Mouse (Mus musculus) bone marrow, adult 2 months (tissue): ENCODE data around the gene Exoc3l2. TPM values are rescaled to one million over a fixed set of nuclear protein-coding genes. Genes with fewer than 3 reads are reported as not detected.
A peak's percentile ranks its signal among the peaks of the same experiment; 100 is the strongest.

Experiments used
- H3K27ac ChIP-seq: fragments of 200-500 bp; 2 replicates; pipeline ENCODE4 v1.5.1; 2012; ENCODE audit warnings: low read depth, mild to moderate bottlenecking, control low read depth, inconsistent platforms, low read length; ENCODE audit not compliant: control insufficient read depth, poor library complexity, insufficient read depth
- H3K4me1 ChIP-seq: fragments of 200-500 bp; 2 replicates; pipeline ENCODE4 v1.6.1; 2011; ENCODE audit warnings: low read length; ENCODE audit not compliant: control insufficient read depth, insufficient read depth
- H3K4me3 ChIP-seq: fragments of 200-500 bp; replicated peaks from 2 replicates; pipeline ENCODE3; 2011; ENCODE audit warnings: mild to moderate bottlenecking, low read depth, low read length, control low read depth; ENCODE audit not compliant: control insufficient read depth
- CTCF ChIP-seq: fragments of 200-500 bp; IDR thresholded peaks from 2 replicates; pipeline ENCODE4 v1.5.1; 2011; ENCODE audit warnings: low read length, control low read depth; ENCODE audit not compliant: control insufficient read depth, insufficient read depth
- POLR2A ChIP-seq: fragments of 200-500 bp; IDR thresholded peaks from 2 replicates; pipeline ENCODE4 v1.6.1; 2011; ENCODE audit warnings: low read depth, mild to moderate bottlenecking, control low read depth, low read length, borderline replicate concordance; ENCODE audit not compliant: control insufficient read depth
- WGBS: fragments of 180-500 bp; shearing (Covaris S2); methylation state at CpG from one replicate; pipeline ENCODE4 v1.1.7; 2018; 5-methylcytosine and 5-hydroxymethylcytosine counted together
- polyA plus RNA-seq: library from polyadenylated mRNA; stranded (reverse); fragments of >200 nt; gene quantifications from 2 replicates; pipeline ENCODE4 v1.2.4, GENCODE M21; 2011; ENCODE audit warnings: low replicate concordance; ENCODE audit not compliant: missing spikeins, insufficient read depth, insufficient read length

The Exoc3l2 gene
- polyA plus RNA-seq, 1 experiment, result 10.3 TPM

DNA sequence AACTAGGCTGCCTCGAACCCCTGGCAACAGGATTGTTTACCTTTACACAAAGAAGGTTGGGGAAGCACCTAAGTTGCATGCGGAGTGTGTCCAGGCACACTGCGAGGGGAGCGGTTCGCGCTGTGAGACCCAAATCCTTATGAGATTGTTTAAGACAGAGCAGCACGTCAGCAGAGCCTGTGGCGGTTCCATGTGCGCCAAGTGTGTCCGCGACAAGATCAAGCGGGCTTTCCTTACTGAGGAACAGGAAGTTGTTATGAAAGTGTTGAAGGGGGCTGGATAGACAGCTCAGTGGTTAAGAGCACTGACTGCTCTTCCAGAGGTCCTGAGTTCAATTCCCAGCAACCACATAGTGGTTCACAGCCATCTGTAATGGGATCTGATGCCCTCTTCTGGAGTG lies 5.1 kb downstream of the Exoc3l2 start:
- peaks cover 11% of the 10 kb centered on the region for H3K4me1 ChIP-seq
- TF ChIP-seq CTCF, result no peak
- no peak for TF ChIP-seq POLR2A
- no peak overlapping the region for H3K4me3 ChIP-seq
- peak overlapping the region; percentile 5; the same call in 1 of the 2 replicates for H3K27ac ChIP-seq
- WGBS, result 23% methylated on average over 12 of the region's 12 CpGs

DNA sequence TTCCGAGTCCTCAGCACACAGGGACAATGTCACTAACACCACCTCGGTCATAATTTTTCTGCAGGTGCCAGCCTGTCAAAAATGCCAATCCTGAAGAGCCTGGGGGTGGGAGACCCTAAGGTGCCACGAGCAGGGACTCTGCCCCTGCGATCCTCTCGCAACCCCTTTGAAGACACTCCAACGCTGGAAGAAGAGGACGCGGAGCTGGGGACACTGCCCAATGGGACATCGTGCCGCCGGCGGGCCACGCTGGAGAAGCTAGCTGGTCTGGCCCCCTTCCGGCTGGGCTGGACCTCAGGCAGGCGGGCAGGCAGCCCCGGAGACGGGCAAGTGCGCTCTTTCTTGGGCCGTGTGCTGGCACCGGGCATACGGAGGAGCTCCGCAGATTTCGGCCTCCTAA lies 6.3 kb downstream of the Exoc3l2 start:
- no peak overlapping the region for H3K27ac ChIP-seq
- WGBS, result 89% methylated on average over 23 of the region's 23 CpGs
- no peak overlapping the region for H3K4me3 ChIP-seq
- peaks cover 14% of the 10 kb centered on the region for H3K4me1 ChIP-seq
- TF ChIP-seq POLR2A, result no peak
- no peak for TF ChIP-seq CTCF

DNA sequence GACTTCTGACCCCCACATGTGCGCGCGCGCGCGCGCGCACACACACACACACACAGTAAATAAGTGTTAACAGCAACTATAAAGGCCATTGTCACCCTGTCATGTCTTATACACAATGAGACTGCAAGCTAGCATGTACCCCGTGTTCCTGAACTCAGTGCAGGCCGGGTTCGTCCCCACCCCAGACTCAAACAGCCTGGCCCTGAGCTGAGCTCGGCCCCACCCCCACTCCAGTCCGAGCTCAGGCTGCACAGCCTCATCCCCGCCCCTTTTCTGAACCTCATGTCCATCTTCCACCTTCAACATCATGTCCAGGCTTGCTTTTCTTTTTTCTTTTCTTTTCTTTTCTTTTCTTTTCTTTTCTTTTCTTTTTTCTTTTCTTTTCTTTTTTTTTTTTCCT lies 7.2 kb downstream of the Exoc3l2 start:
- H3K4me1 ChIP-seq, result peaks cover 14% of the 10 kb centered on the region
- H3K27ac ChIP-seq, result no peak overlapping the region
- H3K4me3 ChIP-seq, result no peak overlapping the region
- no peak for TF ChIP-seq CTCF
- TF ChIP-seq POLR2A, result no peak
- 75% methylated on average over 14 of the region's 14 CpGs for WGBS

DNA sequence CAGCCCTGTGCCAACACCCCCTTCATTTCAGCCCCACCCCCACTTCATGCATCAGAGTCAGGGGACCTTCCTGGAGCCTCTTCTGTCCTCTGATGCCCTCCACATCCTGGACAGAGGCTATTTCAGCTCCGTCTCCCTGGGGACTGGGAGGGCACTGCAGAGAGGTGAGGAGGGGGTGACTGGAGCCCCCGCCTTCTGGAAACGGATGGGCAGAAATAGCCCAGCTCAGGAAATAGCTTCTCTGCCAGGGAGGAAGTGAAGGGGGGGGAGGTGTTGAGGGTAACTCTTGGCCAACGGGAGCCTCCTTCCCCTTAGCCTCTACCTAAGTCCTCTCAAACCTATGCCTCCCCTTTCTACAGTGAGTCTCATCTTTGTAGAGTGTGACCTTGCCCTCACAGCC lies 9.3 kb downstream of the Exoc3l2 start:
- peak overlapping the region; percentile 71 for H3K27ac ChIP-seq
- peaks cover 14% of the 10 kb centered on the region for H3K4me1 ChIP-seq
- 2% methylated on average over 4 of the region's 4 CpGs for WGBS
- TF ChIP-seq CTCF, result no peak
- H3K4me3 ChIP-seq, result peak overlapping the region; percentile 36

DNA sequence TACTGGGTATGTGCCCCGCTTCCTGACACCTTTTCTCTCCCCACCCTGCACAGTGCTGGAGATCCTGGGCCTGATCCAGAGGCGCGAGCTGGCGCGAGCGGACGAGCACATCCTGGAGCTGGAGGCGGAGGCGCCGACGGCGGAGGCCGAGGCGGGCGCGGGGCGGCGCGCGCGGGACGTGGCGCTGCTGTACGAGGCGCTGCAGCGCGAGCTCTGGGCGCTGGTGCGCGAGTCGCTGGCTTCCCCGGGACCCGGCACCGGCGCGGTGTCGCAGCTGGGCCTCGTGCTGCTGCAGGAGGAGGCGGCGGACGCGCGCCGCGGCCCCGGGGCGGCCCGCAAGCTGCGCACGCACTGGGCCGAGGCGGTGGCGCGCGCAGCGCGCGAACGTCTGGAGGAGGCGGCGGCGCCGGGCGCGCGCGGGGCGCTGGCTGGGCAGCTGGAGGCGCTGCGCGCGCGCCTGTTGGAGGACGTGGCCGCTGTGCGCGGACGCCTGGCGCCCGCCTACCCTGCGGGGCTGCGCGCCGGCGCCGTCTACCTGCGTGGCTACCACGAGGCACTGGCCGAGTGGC lies 10.8 kb downstream of the Exoc3l2 start:
- H3K27ac ChIP-seq, result peak overlapping the region; percentile 94
- 4% methylated on average over 89 of the region's 89 CpGs for WGBS
- peak overlapping the region; percentile 72 for H3K4me3 ChIP-seq
- no peak for TF ChIP-seq CTCF
- TF ChIP-seq POLR2A, result peak; percentile 29; the same call in 1 of the 2 replicates
- peaks cover 12% of the 10 kb centered on the region for H3K4me1 ChIP-seq

DNA sequence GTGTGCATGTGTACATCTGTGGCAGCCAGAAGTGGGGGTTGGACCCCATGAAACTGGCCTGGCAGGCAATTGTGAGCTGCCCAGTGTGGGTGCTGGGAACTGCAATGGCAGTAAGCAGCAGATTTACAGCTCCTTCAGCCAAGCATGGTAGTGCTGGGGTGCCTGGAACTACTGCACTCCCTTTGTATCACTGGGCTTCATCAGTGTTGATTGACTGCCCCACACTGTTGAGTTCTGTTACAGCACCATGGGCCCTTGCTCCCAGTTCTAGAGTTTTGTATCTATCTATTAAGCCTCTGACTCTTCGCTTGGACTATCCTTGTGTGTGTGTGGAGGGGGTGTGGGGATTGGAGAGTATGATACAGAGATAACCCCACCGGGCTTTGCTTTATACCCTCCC lies 14.0 kb downstream of the Exoc3l2 start:
- 60% methylated on average over 2 of the region's 2 CpGs for WGBS
- Histone ChIP-seq H3K4me1 (peaks cover 8% of the 10 kb centered on the region), H3K27ac (no peak overlapping the region), H3K4me3 (no peak overlapping the region)
- peak; percentile 14; the same call in 1 of the 2 replicates for TF ChIP-seq CTCF
- TF ChIP-seq POLR2A, result no peak

DNA sequence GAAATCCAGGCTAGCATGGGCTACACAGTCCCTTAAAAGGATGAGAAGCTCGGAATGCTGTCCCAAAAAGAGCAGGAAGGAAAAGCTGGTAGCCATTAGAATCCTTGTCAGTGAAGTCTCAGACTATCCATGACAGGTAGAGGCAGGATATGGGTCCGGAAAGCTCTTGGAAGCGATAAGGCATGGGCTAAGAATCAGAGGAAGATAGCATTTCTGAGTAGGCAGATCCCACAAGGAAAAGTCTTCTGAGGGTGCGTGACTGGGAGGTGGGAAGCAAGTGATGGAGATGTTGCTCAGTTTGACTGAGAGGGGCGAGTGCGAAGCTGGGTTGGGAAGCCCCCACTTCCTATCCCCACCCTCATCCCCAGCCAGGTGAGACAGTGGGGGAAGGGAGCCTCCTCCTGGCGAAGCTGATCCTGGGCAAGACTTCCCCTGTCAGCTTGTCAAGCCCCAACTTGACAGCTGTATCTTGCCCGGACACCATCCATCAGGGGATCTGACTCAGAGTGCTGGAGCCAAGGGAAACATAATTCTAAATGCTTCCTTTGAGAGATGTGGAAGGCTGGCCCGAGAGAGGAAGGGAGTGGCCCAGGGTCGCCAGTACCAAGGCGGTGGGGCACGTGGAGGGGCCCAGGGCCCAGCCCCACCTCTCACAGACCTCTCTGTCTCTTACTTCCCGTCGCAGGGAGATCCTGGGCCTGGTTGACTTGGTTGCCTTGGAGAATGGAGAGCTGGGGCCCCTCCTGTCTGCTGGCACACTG lies 14.7 kb downstream of the Exoc3l2 start:
- Histone ChIP-seq H3K4me1 (peaks cover 6% of the 10 kb centered on the region), H3K4me3 (no peak overlapping the region), H3K27ac (no peak overlapping the region)
- WGBS, result 44% methylated on average over 14 of the region's 14 CpGs
- no peak for TF ChIP-seq POLR2A

DNA sequence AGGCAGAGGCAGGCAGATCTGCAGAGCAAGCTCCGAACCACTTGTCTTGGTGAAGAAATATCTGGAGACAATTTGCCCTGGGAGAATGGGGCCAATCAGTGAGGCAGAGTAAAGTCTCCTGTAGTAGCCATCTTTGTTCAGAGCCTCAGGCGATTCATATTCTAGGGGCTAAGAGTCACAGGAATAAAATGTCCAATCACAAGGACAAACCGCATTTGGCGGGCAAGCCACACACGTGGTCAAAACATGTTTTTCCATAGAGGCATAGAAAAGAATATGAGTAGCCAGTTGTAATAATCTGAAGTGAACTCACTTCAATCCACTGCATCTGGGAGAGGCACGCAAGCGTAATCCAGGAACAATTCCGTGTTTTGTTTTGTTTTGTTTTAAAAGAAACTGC lies 20.1 kb downstream of the Exoc3l2 start:
- no peak overlapping the region for H3K27ac ChIP-seq
- 86% methylated on average over 8 of the region's 8 CpGs for WGBS
- TF ChIP-seq CTCF (no peak), POLR2A (no peak)
- H3K4me1 ChIP-seq, result no peaks in the 10 kb centered on the region
- H3K4me3 ChIP-seq, result no peak overlapping the region
